Mouse (Mus musculus) ES-E14 (cell line): ENCODE results near the gene Flt3l.

Experiments used
- CHD2 ChIP-seq: IDR thresholded peaks from 2 replicates; pipeline ENCODE4 v1.6.1; 2014; ENCODE audit warnings: mild to moderate bottlenecking, low read depth, low read length, inconsistent platforms
- MAFK ChIP-seq: IDR thresholded peaks from 2 replicates; pipeline ENCODE4 v1.6.1; 2014; ENCODE audit warnings: mild to moderate bottlenecking, low read depth, low read length, inconsistent platforms; ENCODE audit not compliant: insufficient read depth
- ZC3H11A ChIP-seq: IDR thresholded peaks from 2 replicates; pipeline ENCODE4 v1.6.1; 2012; ENCODE audit warnings: low read depth, mild to moderate bottlenecking, inconsistent platforms, low read length, borderline replicate concordance
- ZNF384 ChIP-seq: IDR thresholded peaks from 2 replicates; pipeline ENCODE4 v1.6.1; 2012; ENCODE audit warnings: low read depth, low read length, inconsistent platforms

GRCm38 (mm10) chr7:45141914-45142313, 5.7 kb upstream of the Flt3l start:
- no peak for TF ChIP-seq ZC3H11A
- no peak for TF ChIP-seq MAFK
- TF ChIP-seq CHD2: no peak
- TF ChIP-seq ZNF384: no peak
